Mouse (Mus musculus) erythroblast, embryonic 14.5 days (primary cell): ENCODE measurements around the gene Pgm5. TPM values are rescaled to one million over a fixed set of nuclear protein-coding genes. Genes with fewer than 3 reads are reported as not detected.

Experiments used
- H3K27me3 ChIP-seq: 2 replicates; pipeline ENCODE4 v1.6.1; 2012; ENCODE audit warnings: inconsistent platforms; ENCODE audit not compliant: control insufficient read depth
- H3K36me3 ChIP-seq: 2 replicates; pipeline ENCODE4 v1.6.1; 2012; ENCODE audit warnings: mild to moderate bottlenecking, inconsistent platforms; ENCODE audit not compliant: control insufficient read depth
- H3K4me1 ChIP-seq: 2 replicates; pipeline ENCODE4 v1.6.1; 2012; ENCODE audit warnings: inconsistent platforms; ENCODE audit not compliant: control insufficient read depth
- H3K4me3 ChIP-seq: replicated peaks from 2 replicates; pipeline ENCODE3; 2012; ENCODE audit warnings: moderate library complexity, mild to moderate bottlenecking, inconsistent platforms
- H3K9me3 ChIP-seq: 2 replicates; pipeline ENCODE4 v1.6.1; 2012; ENCODE audit warnings: low read length, inconsistent platforms, mixed read lengths; ENCODE audit not compliant: control insufficient read depth
- GATA1 ChIP-seq: IDR thresholded peaks from 2 replicates; pipeline ENCODE4 v1.6.1; 2012; ENCODE audit warnings: low read length, inconsistent platforms, mixed read lengths
- TAL1 ChIP-seq: IDR thresholded peaks from 3 replicates; pipeline ENCODE4 v1.6.1; 2012; ENCODE audit warnings: low read length, inconsistent platforms, mixed read lengths
- polyA plus RNA-seq: library from polyadenylated mRNA; stranded (reverse); fragments of >175 nt; gene quantifications from 2 replicates; pipeline ENCODE4 v1.2.3, GENCODE M21; 2012

Gene Pgm5
- polyA plus RNA-seq, 1 experiment: not detected

DNA sequence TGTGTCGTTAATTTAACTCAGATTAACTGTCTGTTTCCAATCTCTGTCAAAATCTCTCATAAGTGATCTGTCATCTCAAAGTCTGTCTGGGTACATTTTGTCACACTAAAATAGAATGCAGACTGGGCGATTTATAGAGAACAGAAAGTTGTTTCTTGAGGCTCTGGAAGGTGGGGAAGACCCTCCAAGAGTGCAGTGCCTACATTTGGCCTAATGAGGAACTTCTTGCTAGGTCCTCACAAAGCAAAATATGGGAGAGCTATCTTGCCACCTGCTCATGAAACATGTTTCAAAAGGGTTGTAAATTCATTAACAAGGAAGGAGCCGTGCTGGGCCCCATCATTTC is 107.2 kb downstream of the Pgm5 start:
- no peak overlapping the region for H3K4me3 ChIP-seq
- H3K27me3 ChIP-seq: no peaks in the 10 kb centered on the region
- TF ChIP-seq GATA1 (no peak), TAL1 (no peak)
- H3K36me3 ChIP-seq: no peaks in the 10 kb centered on the region
- no peaks in the 10 kb centered on the region for H3K9me3 ChIP-seq
- H3K4me1 ChIP-seq: no peaks in the 10 kb centered on the region

DNA sequence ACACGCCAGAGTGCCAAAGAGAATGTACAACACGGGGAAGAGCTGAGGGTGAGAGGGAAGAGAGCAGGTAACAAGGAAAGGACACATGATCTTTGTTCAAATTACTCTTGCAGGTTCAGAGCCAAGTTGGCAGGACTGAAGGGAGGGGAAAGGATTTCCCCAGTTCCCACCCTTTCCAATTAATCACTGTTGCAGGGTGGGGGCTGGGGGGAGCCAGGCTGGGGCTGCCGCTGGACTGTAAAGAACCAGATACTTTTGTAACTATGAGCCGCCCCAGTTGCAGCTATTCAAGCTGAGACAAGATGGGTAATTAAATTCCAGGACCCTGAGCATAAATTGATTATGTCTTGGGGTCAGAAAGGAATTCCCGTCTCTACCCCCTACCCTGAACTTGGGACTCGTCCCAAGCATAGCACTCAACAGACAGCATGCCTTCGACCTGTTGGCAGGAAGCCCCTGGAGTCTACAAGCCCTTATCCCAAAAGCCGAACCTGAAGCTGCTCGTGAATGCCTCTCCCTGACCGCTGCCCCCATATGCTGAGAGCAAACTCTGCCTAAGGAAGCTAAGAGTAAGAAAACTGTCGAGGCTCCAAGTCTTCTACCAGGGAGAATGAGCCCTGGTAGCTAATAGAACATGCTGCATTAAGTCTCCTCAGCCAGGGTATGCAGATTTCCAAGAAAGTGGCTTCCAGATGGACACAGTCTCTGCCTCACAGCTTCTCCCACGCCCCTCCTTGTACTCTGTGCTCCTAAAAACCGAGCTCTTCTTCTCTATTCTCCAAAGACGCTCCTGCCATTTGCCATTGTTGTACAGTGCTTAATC is 107.8 kb downstream of the Pgm5 start:
- Histone ChIP-seq H3K4me1 (no peaks in the 10 kb centered on the region), H3K36me3 (no peaks in the 10 kb centered on the region), H3K9me3 (no peaks in the 10 kb centered on the region), H3K27me3 (no peaks in the 10 kb centered on the region), H3K4me3 (no peak overlapping the region)
- TF ChIP-seq GATA1 (no peak), TAL1 (no peak)

DNA sequence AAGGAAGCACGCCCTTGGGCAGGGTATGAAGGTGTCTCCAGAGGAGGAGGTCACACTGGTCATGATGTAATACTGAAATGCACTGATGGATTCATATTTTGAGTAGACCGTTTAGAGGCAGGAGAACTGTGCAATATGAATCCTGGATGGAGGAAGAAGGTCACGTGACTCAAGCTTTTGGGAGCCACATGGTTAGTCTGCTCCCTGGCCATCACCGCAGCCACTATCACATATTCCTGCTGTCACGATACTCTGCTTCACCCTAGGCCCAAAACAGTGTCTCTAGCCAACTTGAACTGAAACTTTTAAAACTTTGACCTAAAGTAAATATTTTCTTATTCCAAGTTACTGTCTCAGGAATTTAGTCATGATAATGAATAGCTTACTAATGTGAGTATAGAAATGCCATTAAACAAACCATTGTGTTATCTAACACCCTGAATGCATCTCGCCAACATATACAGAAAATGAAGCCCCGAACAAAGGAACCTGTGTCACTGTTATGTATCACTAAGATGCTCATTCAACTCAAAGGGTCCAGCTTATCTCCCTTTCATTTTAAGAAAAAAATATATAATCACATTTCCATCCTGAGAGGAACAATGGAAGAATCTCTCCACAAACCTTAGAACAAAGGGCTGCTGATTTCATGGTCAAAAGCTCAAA is 108.6 kb downstream of the Pgm5 start:
- H3K9me3 ChIP-seq: no peaks in the 10 kb centered on the region
- no peaks in the 10 kb centered on the region for H3K4me1 ChIP-seq
- no peak overlapping the region for H3K4me3 ChIP-seq
- no peaks in the 10 kb centered on the region for H3K36me3 ChIP-seq
- H3K27me3 ChIP-seq: no peaks in the 10 kb centered on the region
- TF ChIP-seq GATA1 (no peak), TAL1 (no peak)

DNA sequence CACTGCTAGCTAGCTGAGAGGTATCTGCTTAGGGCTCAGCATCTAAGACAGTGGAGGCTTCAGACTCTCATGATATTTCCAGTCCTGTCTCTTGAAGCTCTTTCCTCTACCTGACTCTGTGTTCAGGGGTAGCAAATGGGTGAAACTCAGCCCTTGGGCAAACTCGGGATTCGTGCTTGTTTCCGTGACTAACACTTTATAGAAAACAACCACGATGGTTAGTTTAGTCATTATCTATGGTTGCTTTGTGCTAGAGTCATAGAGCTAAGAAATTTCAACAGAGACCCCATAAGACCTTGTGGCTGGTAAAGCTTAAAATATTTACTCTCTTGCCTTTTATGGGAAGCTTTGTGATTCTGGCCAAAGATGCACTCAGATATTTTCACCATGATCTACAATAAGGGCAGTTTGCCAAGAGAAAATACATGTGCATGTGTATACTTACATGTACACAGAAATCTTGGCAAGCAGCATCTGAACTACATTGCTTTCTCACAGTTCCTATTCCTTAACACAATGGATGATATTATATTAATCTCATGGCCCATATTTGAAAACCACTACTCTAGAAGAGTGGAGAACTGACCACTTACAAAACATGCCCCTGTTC is 115.3 kb downstream of the Pgm5 start:
- no peaks in the 10 kb centered on the region for H3K4me1 ChIP-seq
- H3K4me3 ChIP-seq: no peak overlapping the region

DNA sequence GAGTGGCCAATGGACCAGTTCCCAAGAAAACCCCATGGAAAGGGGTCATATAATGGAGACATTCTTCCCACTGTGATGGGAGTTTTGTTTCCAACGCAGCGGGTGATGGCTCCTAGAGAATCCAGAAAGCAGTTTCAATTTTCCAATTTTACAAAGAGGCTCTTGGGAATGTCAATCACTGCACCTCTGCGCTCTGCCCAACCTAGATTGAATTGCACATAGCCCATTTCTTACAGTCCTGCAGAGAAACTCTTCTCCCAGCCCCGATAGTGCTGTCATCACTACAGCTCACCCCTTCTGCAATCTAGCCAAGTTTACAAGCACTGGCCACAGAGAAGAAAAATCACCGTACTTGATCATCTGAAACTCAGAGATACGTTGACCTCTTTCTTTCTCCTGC is 119.0 kb downstream of the Pgm5 start:
- Histone ChIP-seq H3K4me1 (no peaks in the 10 kb centered on the region), H3K4me3 (no peak overlapping the region), H3K36me3 (no peaks in the 10 kb centered on the region), H3K27me3 (no peaks in the 10 kb centered on the region), H3K9me3 (no peaks in the 10 kb centered on the region)
- no peak for TF ChIP-seq TAL1

More for the DNA sequence above, 115.3 kb downstream of the Pgm5 start:
- no peaks in the 10 kb centered on the region for H3K36me3 ChIP-seq
- TF ChIP-seq GATA1: no peak
- no peak for TF ChIP-seq TAL1
- H3K27me3 ChIP-seq: no peaks in the 10 kb centered on the region
- H3K9me3 ChIP-seq: no peaks in the 10 kb centered on the region

DNA sequence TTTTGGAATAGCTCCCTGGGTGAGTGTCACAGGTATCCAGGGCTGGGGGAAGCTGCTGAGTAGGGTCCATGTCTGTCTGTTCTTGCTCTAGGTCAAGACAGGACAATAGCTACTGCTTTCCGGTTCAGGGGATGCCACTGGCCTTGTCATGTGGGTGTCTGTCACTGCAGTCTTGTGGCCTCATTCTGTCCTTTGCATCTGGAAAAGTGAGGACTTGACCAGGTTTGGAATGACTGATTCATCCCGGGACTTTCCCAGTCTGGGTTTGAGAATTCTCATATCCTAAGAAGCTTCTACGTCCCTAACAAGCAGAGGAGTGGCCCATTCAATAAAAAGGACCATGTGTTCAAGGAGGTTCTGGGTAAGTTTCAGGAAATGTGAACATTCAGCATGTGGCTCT is 122.9 kb downstream of the Pgm5 start:
- no peaks in the 10 kb centered on the region for H3K9me3 ChIP-seq
- H3K4me1 ChIP-seq: no peaks in the 10 kb centered on the region
- no peaks in the 10 kb centered on the region for H3K27me3 ChIP-seq
- TF ChIP-seq GATA1: no peak
- TF ChIP-seq TAL1: no peak
- no peak overlapping the region for H3K4me3 ChIP-seq
- H3K36me3 ChIP-seq: no peaks in the 10 kb centered on the region

DNA sequence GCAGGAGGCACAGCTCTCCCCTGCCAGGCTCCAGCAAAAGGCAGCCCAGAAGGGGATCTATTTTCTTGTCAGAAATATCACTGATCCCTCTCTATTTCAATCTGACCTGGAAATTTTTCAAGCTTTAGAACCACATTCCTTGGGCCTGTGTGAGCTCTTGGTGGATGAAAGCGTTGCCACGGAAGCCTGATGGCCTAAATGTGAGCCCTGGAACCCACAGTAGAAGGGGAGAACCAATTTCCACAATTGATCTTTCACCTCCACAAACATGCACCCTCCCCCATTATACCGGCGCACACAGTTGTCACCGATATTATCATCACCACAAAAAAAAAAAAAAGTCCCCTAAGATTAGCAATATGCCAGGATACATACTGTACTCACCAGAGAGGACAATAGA is 123.6 kb downstream of the Pgm5 start:
- Histone ChIP-seq H3K36me3 (no peaks in the 10 kb centered on the region), H3K9me3 (no peaks in the 10 kb centered on the region), H3K4me1 (no peaks in the 10 kb centered on the region), H3K4me3 (no peak overlapping the region), H3K27me3 (no peaks in the 10 kb centered on the region)
- no peak for TF ChIP-seq GATA1

DNA sequence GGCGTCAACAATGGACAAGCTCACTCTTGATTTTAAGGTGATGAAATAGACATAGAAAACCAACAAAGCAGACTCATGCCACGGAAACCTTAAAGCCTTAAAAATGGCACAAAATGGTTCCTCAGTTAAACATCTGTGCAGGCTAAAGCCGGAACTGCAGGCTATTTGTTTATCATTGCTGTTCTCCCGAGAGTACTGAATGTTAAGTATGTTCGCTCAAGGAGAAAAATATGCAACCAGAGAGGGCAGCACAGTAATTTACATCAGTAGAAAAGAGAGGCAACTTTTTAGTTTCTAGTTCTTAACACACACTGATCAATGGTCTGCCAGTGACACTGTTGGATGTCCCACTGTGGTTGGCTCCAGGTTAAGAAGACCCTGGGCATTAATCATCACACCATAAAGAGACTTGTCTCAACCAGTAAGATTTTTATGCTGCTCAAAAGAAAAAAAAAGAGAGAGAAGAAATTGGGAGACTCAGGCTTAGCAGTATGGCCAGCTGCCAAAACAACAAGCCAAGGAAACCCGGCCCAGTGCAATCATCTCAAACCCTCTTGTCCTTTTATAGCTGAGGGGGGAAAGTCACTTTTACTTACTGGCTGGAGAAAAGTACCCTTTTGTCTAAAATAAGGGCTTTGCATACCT is 126.0 kb downstream of the Pgm5 start:
- Histone ChIP-seq H3K4me1 (no peaks in the 10 kb centered on the region), H3K4me3 (no peak overlapping the region), H3K27me3 (no peaks in the 10 kb centered on the region), H3K9me3 (no peaks in the 10 kb centered on the region), H3K36me3 (no peaks in the 10 kb centered on the region)
- TF ChIP-seq GATA1 (no peak), TAL1 (no peak)

DNA sequence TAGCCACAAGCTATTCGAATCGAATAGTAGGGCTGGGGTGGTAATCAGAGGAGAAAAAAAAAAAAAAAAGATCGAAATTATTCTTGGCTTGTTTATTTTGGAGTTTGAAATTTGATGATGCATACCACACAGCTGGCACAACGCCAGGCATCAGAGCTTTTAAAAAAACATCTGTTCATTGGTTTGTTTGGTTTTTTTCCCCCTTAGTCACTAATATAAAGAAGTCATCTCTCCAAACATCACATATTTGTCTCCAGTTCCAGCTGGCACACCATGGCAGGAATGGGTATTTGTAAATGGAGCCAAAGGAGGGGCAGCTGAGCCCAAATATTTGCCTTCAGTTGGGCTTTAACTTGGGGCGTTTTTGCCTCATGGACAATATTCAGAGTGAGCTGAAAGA is 131.0 kb downstream of the Pgm5 start:
- Histone ChIP-seq H3K27me3 (no peaks in the 10 kb centered on the region), H3K4me1 (no peaks in the 10 kb centered on the region), H3K9me3 (no peaks in the 10 kb centered on the region), H3K4me3 (no peak overlapping the region), H3K36me3 (no peaks in the 10 kb centered on the region)
- no peak for TF ChIP-seq TAL1
- TF ChIP-seq GATA1: no peak
